Mouse (Mus musculus): Measurements from ENCODE around the gene Vmn2r70.

The Vmn2r70 gene

GRCm38 (mm10) chr7:85569092-85569491, at the start of gene Vmn2r70:
Gene Vmn2r70, minus strand, starts transcription at chr7:85569192.
- in situ Hi-C loops (cut with MboI, MseI): no loop called here

GRCm38 (mm10) chr7:85562787-85563186, 6.2 kb downstream of the Vmn2r70 start, which contains the start of gene Vmn2r71:
Gene Vmn2r71, plus strand, starts transcription at chr7:85563087.
- in situ Hi-C loops (cut with MboI, MseI): no loop called here

GRCm38 (mm10) chr7:85543118-85543517, 25.9 kb downstream of the Vmn2r70 start:
- in situ Hi-C loops (cut with MboI, MseI): no loop called here

GRCm38 (mm10) chr7:85542108-85542507, 26.9 kb downstream of the Vmn2r70 start:
- in situ Hi-C loops (cut with MboI, MseI): no loop called here
